ENCODE assay signal across 11 mouse cellular contexts in the genomic region with DNA sequence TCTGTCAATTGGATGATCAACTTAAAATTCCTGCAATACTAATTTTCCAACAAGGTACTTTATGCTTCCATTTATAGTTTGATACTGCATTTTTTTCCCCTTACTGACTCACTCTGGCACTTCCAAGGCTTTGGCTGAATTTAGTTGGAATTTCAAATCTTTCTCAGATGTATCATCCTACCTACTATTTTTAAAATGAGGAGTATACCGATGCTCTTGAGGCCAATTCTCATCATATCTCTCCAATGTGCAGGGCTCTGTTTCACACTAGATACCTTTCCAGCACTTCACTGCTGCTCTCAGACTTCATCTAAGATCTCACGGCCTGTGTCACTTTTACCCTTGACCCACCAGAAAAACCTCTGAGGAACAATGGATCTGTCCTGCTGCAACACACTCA.
"Had no signal": no experiment of that assay in that cellular context is flagged by ENCODE, and none has a peak within 500 bp of the region (broad histone marks: within the 10 kb centered on the region; RNA-seq: fewer than 3 reads in every experiment).

No protein-coding gene starts in this region.

- ATAC-seq: liver, postnatal 0 days; lung, postnatal 0 days; midbrain, embryonic 13.5 days; midbrain, embryonic 15.5 days had no signal

- DNase-seq: liver, postnatal 0 days; lung, adult 2 months; lung, postnatal 14 days; lung, postnatal 36 days; right cerebral cortex, postnatal 14 days; thymus, adult 18-20 months; thymus, postnatal 14 days; thymus, postnatal 36 days had no signal
